Mouse (Mus musculus): ENCODE results near the gene Il20rb.

DNA sequence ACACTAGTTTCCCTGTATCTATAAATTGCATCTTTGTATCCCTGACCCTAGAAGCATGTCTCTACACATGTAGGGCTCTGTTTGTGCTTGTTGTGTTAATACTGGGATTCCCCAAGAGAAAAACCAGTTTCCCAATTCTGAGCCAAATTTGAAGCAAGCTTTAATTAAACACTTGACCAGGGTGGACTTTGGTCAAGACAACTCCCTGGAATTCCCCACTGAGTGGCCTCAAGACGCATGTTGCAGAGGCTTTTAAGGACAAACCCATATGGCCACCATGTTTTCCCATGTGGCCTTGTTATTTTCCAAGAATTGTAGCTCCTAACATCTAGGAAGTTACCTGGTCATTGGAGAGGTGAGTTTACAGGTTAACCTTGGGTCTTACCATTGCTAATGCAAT, 12.5 kb downstream of the Il20rb start:
- TF ChIP-seq CTCF (conservative IDR thresholded peaks at IDR 0.05; ENCODE audit: insufficient read depth, insufficient read length, low read depth, low read length) (no peak), POLR2A (IDR thresholded peaks at IDR 0.05; ENCODE audit: low read depth, low read length) (no peak)
